Mouse (Mus musculus) cerebellum, postnatal 36 days (tissue): ENCODE measurements at regions not wholly inside any gene's neighbourhood (a gene's known extent, or its start where the extent isn't known, plus 50 kb on each side); places are given as distances from the start of the nearest gene placed in this dataset.

Source experiments
- DNase-seq, 2 experiments: peaks; one replicate each; pipeline ENCODE4 v3.0.0; 2021 to 2022; ENCODE audit warnings: mixed read lengths in 2 of 2

DNA sequence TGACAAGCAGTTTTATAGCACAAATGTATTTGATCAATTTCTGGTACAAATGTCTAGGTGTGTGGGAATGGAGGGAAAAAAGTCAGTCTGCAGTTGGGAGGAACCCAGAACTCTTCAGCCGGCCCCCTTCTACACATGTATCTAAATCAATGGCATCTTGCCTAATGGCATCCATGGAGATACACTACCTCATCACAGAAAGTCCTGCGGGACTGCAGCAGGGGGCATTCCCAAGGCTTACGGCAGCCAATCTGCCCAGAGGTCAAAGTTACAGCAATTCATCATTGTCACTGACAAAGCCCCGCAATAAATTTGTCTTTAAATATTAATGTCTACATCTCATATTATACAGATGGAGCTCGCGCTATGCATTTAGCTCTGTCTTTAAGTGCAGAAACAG, 135.7 kb upstream of the Arhgap5 start:
- DNase-seq = no peak

DNA sequence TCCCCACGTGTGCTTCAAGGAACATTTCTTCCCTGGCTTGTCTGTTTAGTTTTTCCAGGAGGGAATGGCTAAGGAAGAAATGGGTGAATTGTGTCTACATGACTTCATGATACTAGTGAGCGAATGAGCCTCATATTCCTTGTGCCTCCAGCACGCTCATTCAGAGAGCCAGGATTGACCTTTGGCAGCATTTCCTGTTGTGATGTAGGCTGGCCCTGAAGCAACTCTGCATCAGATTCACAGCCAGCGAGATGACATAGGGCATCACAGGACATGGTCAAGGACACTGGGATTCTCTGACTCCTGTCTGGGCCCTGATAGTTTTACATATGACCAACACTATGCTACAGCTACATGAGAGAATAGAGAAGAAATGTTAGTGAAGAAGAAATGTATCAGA, 135.3 kb upstream of the Arhgap5 start:
- DNase-seq = no peak

DNA sequence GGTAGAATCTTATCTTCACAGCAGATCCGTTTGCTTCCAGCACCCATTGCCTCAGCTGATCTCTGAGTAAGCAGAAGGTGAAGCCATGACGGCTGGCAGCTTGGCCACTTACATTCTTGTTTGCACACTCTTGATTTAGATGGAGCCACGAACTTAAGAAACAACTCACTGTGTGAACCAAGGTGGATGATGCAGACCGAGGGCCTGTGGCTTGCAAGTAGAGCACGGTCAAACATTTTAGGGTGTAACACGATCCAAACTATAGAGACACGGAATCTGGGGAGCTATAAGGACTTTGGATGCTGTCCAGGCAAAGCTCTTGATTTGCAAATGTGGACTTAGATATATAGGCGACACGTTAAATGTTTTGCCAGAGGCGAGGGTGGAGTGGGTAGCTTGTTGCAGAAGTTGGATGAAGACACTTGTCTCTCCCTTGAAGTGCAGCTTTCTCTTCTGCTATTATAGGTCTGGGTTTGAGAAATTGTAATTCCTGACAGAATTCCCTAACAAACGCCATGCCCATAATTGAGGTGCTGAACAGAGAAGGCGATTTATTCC, 133.5 kb upstream of the Arhgap5 start:
- no peak for DNase-seq

DNA sequence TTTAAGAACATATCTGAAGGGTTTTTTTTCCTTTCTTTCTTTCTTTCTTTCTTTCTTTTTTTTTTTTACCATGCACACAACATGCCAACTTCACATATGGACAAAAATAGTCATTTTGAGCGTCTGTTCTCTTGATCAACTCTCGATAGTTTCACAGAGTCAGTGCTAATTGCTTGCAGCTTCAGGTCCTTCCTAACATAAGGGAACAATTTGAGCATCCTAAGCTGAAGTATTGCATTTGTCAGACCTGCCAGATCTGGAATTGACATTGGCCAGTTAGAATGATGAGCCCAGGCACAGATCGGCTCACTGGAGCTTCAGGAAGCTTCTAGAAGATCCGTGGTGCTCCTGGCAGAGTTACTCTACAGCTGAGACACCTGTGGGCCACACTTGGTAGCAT, 128.7 kb upstream of the Arhgap5 start:
- no peak for DNase-seq

DNA sequence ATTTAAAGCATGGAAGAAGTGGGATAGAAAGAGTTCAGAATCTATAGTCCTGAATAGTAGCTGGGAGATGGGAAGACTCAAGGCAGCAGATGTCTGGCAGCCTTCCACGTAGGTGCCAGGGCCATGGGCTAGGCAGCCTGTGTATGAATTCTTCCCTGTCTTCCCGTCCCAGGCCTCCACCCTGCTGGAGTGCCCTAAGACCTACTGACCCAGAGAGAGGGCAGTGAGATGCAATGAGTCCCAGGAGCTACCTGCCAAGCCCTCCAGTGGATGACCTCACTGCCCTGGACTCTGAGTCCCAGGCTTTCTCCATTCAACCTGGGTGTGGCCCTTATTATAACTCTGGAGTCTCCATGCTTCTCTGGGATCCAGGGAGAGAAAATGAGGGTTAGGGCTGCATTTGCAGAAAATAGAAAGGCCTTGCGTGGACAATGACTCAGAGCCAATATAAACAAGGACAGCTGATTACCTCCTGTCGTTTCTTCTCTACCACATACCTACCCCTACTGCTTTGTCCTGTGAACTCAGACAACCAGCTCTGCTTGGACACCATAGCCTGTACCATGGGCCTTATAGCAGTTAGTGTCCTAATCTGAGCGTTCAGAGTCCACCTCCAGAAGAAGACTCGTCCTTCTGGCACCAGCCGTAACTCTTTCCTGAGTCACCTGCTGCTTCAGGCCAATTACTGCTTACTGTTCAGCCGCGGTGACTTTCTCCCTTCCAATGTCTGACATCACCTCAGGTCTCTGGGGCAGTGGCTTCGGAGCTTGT, 126.9 kb upstream of the Arhgap5 start:
- no peak for DNase-seq

DNA sequence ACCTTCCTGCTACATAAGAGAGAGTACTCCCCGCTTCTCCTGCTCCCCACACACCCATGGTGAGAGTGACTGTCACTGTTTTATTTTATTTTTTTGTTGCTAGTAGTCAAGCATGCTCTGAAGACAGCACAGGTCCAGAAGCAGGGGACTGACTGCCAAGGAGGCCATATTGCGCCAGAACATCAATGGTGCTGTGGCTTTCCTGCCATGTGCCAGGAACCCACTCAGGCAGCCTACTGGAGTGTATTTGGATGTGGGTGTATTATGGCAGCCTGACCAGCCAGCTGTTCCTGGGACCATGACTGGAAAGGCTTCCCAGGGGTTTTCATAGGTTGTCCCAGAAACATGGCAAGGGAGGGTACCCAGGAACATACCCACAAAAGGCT, 126.3 kb upstream of the Arhgap5 start:
- DNase-seq = no peak

DNA sequence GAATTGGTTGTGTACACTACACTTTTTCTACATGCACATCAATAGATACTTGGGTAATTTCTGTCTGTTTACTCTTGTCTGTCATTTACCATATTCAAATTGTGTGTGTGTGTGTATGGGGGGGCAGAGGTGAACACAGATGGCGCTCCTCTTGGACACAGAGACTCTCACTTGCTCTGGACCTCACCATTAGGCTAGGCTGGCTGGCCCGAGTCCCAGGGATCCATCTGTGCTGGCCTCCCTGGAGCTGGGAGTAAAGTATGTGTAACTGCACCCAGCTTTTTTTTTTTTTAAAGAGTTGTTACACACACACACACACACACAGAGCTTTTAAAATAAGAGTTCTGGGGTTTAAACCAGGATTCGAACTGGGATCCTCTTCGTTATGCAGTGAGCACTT, 124.5 kb upstream of the Arhgap5 start:
- DNase-seq = peak in 1 of 2 experiments; percentile 23

DNA sequence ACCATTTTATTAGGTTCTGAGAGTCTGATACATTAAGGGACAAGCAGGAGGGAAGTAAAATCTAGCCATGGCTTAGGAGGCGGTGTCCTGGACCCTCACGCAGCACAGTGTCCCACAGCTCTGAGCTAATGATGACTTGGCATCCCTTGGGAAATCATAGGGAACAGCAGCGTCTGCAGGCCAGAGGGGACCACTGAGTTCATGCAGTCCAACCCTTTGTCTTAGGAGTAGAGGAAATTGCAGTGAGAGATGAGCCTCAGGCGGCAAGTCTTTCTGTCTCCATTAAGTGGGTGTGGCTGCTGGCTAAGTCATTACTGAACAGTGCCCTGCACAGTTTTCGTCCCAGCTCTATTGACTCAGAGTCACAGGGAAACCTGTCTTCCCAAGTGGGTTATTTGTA, 123.8 kb upstream of the Arhgap5 start:
- DNase-seq = no peak

DNA sequence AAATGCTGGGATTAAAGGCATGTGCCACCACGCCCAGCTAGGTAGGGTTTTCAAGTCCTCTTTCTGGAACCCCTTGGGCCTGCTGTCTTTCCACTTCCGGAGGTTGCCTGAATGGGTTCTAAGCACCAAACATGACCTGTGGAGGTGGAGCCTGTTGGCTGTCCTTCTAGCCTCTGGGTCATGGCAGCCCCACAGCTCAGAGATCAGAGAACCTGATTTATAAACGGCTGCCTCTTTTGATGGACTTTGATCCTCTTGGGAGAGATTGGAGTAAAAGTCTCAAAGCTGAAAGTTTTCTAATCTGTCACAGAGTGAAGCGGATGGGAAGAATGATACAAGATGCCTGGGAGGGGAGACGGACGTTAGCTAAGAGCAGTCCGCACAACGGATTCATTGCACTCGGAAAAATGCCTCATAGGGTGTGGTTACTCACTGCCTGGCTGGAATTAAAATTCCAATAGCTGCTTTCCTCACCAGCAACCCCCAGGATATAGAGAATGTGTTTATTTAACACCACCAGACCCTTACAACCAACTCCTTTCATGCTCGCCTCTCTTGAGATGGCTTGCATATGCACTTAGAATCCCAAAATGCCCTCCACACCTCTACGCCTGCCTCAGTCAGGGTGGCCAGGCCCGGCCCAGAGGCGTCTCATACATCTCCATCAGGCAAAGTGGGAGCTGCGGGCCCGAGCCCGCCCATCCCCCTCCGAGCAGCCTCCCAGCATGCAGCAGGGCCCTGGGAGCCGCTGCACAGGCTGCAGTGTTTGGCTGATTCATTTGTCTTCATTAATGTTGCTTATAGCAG, 122.4 kb upstream of the Arhgap5 start:
- DNase-seq = no peak

DNA sequence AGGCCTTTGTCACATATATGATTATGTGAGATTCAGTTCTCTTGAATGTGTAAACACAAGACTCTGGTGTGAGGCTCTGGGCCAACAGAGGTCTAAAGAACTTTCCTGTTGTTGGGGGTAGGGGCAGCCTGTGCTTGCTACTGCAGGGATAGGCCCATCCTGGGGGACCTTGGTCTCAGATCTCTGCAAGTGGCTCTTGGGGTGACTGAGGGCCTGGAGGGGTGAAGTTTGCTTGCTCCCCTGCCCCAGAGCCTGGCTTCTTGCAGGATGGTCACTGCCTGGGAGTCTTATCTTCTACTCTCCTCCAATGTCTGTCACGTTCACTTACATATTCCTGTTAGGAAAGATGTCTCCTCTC, 121.8 kb upstream of the Arhgap5 start:
- DNase-seq = no peak

DNA sequence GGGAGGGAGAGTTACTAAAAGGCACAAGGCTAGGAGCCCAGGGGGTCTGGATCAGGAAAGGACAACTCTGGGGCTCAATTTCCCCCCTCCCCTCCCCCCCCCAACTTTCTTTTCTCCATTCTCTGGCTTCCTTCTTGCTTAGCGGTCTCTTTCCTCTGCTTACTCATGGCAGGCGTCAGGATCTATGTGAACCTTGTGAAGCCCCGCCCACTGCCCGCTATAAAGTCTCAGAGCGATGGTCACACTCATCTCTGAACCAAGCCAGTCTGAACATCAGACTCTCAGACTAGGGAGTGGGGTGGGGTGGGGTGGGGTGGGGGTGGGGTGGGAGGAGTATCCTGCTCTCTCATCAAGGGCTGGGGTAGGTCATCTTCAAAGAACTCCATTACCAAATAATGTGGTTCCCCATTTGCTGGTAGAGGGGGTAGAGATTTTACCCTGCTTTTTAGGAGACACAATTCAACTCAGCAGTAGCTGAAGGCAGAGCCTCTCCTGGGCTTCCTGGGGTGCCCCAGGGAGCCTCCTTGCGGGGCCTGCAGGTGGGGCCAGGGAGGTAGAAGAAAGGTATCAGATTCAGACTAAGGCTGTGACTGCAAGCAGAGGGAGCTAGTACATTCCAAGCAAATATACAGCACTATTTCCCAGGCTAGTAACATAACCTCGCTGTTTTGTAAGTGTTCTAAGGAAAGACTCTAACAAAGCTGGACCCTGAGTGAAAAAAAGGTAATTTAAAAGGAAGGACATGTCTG, 120.8 kb upstream of the Arhgap5 start:
- no peak for DNase-seq

DNA sequence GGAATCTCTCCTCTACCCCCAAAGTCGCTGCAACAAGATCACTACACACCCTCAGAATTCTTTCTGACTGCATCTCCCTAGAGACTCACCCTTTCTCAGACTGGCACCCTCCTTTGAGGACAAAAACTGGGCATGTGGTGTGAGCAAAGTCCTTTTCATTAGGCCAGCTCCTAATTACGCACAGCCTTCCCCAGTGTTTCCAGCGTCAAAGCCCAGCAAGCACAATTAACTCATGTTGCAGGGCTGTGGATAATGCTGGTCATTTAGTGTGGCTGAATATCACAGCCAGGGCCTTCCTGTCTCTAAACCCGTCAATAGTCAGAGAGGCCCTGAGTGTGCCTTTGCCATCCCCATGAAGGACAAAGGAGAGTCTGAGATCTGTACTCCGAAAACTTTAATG, 114.2 kb upstream of the Arhgap5 start:
- no peak for DNase-seq

DNA sequence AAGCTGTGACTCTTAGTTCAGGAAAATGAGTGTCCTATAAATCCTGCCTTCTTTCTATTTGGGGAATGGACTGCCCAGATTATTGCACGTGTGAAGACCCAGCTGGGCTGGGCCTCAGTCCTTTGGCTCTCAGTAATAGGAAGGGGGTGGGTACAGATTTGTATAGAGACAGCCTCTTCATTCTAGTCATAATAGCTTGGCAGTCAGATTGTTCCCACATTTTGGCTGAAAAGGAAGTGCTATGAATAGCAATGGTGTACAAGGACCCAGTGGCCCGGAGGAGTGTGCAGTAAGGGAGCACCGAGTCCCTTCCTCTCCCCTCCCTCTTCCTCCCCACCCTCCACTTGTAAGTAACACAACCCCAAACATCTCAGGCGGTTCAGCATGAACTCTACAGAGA, 113.5 kb upstream of the Arhgap5 start:
- DNase-seq = no peak

DNA sequence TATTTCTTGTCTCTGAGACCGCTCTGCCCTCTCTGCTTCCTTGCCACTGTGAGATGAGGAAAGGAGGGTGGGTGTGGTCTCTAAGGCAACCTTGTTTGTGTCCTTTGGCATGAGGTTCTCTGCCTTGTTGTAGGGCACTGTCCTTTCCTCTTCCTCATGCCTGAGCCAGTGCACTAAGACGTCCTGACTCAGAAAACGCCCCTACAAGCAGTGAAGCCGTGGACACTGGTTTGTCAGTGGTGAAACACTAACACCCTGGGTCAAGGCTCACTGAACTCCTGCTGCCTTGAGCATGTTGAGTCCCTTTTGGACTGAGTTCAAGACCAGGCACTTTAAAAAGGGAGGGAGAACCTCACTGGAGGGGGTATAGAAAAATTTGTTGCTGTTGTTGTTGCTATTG, 111.1 kb upstream of the Arhgap5 start:
- no peak for DNase-seq

DNA sequence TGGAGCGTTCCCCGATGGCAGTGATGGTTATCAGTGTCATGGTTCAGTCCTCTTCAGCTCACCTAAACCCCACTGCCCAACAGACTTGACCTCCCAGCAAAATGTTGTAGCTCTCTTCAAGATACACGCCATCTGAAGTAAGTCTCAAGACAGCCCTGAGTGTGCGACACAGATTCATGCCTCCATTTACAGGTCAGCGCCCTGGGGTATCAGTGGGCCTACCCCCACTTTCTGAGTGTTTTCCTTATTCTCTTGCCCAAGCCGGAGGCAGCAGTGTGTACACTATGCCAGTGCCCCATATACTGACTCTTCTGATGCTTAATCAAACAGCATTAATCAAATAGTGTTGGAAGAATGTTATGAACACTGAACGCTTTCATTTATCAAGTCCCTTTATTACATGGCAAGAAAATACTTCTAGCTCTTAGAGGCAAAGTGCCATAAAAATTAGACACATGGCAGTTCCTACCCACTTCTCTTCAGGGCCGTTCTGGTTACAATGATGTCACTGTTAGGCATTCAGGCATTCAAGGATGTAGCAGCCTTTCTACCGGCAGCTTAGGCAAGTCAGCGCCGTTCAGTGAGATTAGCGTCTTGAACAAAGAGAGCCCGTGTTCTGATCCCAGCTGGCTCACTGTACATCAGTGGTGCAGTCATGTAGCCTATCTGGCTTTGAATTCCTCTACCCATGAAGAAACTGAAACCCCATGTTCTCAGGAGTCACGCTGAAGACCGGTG, 109.6 kb upstream of the Arhgap5 start:
- no peak for DNase-seq

DNA sequence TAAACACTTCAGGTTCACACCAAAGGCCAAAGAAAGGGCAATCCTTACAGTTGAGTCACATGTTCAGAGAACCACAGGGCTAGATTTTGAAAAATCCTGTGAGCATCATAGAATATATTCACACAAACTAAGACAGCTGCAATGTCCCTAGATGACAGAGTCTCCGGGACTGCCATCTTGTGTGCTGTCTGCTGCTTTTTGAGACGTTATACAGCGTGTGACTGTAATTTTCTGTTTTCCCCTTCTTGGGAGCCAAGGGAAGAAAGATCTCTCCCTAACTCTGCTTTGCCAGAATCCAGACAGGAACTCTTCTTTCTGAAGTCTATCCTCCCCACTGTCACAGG, 109.1 kb upstream of the Arhgap5 start:
- DNase-seq = no peak

DNA sequence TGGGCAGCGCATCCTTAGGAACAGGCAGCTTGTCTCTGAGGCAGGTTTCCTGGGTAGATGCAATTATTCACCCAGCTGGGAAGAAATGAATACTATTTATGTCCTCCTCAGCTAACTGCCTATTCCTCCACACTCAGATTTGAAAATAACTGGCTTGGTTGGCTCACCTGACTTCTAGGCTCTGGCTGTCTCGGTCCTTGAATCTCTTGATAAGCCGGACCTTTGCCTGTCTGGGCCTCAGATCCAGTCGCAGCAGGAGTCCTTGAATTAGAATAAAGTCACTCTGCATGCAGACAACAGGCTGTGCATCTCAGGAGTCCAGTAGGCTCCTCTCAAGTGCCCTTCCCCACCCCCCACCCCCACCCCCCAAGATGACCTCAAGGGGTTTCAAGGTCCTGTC, 108.7 kb upstream of the Arhgap5 start:
- DNase-seq = no peak

DNA sequence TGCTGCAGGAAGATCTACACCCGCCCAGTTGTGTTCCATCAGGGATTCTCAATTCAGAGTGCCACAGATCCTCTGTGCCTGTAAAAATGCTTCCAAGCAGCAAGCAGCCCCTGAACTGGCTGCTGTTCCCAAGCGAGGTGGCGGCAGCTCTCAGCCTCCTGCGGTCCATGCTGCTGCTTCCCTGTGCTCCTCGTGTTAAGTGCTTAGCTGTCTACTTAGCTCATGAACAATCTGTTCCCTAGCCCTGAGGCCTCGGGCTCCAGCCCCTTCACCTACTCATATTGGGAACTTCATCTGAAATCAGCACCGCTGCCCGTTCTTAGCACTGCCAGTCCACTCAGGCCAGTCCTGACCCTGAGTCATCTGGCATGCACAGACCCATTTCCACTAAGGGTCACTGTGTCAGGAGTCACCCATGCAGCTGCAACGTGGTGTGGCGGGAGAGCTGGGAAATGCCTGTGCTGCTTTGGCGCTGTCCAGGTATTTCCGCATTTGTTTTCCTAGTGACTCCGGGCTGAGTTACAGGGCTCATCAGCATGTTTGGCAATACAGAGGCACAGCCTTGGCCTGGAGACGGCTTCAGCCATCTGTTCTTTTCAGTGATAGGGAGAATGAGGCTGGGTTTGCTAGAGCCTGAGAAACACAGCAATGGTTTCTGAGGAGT, 107.5 kb upstream of the Arhgap5 start:
- DNase-seq = peak; percentile 59 to 65

DNA sequence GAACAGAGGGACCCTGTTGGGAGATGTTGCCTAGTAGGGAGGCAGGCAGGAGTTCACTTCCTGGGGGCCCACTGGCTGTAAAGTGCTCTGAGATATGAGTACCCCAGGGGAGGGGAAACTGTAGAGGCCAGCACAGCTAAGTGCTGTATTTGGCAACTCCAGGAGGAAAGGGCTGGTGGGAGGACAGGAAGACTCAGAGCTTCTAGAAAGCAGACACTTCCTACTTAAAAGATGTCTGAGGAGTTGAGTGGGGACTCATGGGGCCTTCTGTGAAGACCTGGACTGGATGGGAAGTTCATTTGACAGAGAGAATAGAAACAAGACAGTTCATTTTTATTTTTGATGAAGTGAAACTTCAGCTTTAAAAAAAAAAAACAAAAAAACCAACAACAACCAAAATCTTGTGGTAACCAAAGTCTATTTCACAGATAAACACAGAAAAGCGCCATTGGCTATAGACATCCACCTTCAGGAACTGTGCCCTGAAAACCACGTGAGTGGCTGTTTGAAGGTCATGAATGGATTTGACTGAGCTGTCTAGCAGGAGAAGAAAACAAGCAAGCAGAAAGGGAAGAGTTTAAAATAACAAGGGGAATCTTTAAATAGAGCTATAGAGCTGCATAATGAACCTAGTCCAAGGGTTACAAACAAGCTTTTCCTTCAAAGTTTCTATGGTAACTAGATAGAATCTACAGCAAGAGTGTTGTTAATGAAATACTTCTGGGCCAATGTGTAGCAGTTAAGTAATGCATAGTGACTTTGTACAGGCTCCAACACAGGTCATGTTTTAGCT, 105.9 kb upstream of the Arhgap5 start:
- DNase-seq = no peak

DNA sequence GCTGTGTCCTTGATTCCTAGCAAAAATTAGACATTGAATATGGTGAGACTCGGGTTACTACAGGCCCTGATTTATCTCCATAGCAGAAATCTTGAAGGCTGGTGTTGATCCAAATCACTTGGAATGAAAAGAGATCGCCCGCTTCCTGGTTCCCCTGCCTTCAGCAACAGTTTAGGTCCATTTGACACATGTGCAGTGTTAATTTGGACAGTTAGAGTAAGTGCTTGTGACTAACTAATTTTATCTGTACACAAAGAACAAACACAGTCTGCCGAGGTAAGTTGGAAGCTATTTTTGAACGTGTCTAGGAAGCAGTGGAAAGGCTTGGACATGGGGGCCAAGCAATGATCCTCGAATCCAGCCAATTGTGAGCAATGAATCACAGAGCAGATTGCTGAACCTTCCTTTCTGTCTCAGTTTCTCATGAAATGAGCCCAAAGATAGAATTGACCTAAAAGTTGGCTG, 105.2 kb upstream of the Arhgap5 start:
- no peak for DNase-seq

DNA sequence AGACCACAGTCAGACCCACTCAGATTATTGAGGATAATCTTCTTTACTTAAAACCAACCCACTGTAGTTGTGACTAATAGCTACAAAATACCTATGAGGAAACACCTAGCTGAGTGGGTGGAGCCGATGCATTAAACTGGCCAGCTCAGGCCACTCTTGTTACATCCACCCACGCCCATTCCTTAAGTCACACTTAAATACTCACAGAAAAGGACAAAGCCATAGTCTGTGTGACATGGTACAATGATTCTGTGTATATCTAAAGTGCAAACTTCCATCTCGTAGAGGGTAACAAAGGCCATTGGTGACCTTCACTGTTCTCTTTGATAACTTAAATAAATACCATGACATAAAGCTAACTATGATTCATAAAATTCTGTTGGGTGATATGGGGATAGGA, 103.7 kb upstream of the Arhgap5 start:
- no peak for DNase-seq
